Mouse (Mus musculus) heart, postnatal 0 days (tissue): ENCODE measurements around the gene Crebzf.

Experiments
- CTCF ChIP-seq: IDR thresholded peaks from 2 replicates; pipeline ENCODE4 v1.5.1; 2016; ENCODE audit warnings: antibody characterized with exemption, control low read depth, low read depth
- EP300 ChIP-seq: IDR thresholded peaks from 2 replicates; pipeline ENCODE4 v1.6.1; 2016; ENCODE audit warnings: antibody characterized with exemption, low read depth

- no peak for TF ChIP-seq CTCF
- TF ChIP-seq EP300: no peak
These were observed 16.2 kb upstream of the Crebzf start, which contains the start of gene Ccdc89 for GRCm38 (mm10) chr7:90426020-90427001.
